Mouse (Mus musculus) layer of hippocampus, adult 2 months (tissue): ENCODE results near the gene Ube4b. TPM values are rescaled to one million over a fixed set of nuclear protein-coding genes. Genes with fewer than 3 reads are reported as not detected.

ENCODE experiments used
- DNase-seq, 2 experiments: peaks; one replicate each; pipeline ENCODE4 v3.0.0; 2022; ENCODE audit warnings: low spot score in 2 of 2
- H3K27ac ChIP-seq: fragments of 200-600 bp; 2 replicates; pipeline ENCODE4 v1.8.1; 2022
- H3K4me3 ChIP-seq: fragments of 200-600 bp; 2 replicates; pipeline ENCODE4 v1.8.1; 2022; ENCODE audit warnings: mild to moderate bottlenecking
- CTCF ChIP-seq: fragments of 200-600 bp; conservative IDR thresholded peaks from 2 replicates; pipeline ENCODE4 v1.8.1; 2022; ENCODE audit warnings: antibody characterized with exemption, mild to moderate bottlenecking, moderate library complexity
- total RNA-seq, 2 experiments: library from RNA; stranded (reverse); gene quantifications; 2 replicates each; pipeline ENCODE4 v1.2.3; 2021

The Ube4b gene
- total RNA-seq, 2 experiments from 2014 or later: 105 to 107 TPM

DNA sequence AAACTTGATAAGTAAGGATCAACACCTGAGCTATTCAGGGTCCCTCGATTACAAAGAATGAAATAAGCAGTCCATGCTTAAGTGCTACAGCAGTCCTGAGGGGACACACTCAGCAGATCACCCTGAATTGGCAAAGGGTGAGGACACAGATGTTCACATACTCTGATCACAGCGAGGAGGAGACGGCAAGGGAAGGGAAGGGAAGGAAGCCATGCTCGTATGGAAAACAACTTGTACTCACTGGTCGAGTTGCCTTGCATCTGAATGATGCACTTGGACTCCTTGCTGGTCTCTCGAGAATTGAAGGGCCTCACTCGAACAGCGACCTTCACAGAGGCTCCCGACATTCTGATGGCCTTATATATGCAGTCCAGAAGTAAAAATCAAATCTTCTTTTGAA lies 135.5 kb downstream of the Ube4b start:
- no peak for DNase-seq
- peak overlapping the region; percentile 28; the same call in 1 of the 2 replicates for H3K27ac ChIP-seq
- H3K4me3 ChIP-seq: no peak overlapping the region
- TF ChIP-seq CTCF: no peak

DNA sequence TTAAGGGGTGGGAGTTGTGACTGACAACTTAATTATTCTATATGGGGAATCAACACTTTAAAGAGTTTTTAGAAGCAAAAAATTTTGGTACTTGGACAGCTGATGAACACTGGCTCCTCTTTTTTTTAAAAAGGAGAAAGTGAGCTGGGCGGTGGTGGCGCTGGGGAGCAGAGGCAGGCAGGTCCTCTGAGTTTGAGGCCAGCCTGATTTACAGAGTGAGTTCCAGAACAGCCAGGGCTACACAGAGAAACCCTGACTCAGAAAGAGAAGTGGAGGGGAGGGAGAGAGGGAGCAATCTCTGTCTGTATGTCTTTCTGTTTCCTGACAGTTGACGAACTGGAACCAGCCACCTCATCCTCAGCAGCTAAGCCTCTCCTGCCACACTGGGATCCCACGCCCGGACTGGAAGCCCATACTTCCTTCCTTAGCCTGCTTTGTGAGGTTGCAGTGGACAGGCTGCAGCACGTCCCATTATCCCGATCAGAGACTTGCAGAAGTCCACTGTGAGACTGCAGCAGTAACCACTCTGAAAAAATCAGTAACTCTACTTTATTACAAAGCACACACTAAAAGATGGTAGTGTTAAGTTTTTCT lies 136.3 kb downstream of the Ube4b start:
- DNase-seq: no peak
- no peak overlapping the region for H3K4me3 ChIP-seq
- no peak for TF ChIP-seq CTCF
- no peak overlapping the region for H3K27ac ChIP-seq

DNA sequence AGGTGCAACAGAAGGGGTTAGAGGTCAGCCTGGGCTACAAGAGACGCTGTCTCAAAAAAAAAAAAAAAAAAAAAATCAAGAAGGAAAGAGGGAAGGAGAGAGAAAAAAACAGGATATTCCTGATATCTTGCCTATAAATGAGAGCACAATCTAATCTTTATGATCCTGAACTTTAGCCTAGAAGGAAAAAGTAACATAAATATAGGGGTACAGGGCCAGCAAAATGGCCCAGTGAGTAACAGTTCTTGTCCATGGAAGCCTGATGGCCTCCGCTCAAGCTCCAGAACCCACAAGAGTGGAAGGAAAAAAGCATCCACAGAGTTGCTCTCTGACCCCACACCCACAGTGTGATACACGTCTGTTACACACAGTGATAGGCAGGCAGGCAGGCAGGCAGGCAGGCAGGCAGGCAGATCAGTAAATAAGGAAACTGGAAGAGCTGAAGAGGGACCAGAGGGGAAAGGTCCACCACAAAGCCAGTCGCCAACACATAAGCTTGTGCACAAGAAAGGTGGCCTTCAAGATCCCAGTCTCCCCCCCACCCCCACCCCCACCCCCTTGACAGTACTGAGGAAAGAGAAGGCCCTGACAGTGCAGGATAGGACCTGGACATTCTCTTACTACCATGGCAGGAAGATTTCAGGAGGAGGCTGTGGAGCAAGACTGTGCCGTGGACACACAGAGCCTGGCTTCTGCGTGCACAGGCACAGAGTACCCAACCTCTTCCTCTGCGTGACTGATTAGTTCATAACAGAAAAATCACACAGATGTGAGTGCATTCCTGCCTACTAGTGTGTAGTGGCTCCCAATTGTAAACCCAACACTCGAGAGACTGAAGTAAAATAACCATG lies 140.0 kb downstream of the Ube4b start:
- no peak for TF ChIP-seq CTCF
- Histone ChIP-seq H3K27ac (peak overlapping the region; percentile 70; the same call in 1 of the 2 replicates), H3K4me3 (no peak overlapping the region)
- no peak for DNase-seq

DNA sequence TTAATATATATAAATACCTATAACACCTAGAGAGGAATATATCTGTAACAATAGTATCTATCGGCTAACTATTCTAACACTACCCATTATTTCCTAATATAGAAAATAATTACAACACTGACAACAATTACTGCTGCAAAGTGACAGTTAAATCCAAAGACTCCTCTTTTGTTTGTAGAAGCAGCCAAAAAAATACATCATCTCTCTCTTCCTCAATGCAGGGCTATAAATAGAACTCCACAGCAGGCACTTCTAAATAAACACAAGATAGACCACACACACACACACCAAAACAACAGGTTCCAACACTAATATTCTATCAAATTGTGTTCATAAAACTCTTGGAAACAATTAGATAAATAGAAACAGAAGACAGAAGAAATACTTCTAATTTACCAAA lies 140.9 kb downstream of the Ube4b start:
- TF ChIP-seq CTCF: no peak
- H3K4me3 ChIP-seq: no peak overlapping the region; the same call in 1 of the 2 replicates
- no peak for DNase-seq
- peak overlapping the region; percentile 70 for H3K27ac ChIP-seq

DNA sequence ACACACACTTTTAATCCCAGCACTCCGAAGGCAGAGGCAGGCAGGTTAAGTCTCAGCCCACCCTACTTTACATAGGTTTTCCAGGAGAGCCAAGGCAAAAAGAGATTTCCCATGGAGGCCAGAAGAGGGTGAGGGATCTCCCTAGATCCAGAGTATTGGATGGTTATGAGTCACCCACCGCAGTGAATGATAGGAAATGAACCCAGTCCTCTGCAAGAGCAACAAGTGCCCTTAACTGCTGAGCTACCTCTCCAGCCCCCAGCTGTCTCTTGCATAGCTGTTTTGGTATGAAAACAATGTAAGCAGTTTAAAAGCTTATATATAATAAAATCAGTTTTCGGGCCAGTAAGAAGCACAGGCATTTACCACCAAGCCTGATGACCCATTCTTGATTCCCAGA lies 143.5 kb downstream of the Ube4b start:
- TF ChIP-seq CTCF: no peak
- H3K4me3 ChIP-seq: no peak overlapping the region
- no peak for DNase-seq
- peak overlapping the region; percentile 54; the same call in 1 of the 2 replicates for H3K27ac ChIP-seq

DNA sequence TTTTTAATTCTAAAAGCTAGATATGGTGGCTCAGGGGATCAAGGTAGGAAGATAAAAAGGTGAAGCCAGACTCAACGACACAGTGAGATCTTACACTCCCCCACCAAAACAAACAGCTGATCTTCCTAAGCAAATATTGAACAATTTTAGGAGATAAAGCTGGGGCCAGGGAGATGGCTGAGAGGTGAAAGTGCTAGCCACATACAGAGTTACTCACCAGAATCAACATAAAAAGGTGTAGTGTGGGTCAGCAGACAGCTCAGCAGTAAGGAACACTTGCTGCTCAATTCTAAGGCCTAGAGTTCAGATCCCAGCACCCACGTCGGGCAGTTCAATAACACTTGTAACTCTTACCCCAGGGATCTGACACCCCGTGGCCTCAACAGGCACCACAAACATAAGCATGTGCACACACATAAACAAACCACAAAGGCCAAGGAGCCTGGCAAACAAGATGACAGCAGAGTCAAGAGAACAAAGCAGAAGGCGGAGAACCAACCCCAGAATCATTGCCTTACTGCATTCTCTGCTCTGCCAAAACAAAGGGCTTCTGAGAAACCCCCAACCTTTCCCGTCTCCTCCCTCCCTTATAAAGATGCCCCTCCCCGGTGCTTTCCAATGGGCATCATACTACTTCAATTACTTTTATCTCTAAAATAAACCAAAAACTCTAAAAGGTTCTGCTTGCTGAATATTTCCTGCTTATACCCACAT lies 144.4 kb downstream of the Ube4b start:
- no peak for DNase-seq
- no peak for TF ChIP-seq CTCF
- Histone ChIP-seq H3K27ac (peak overlapping the region; percentile 54; the same call in 1 of the 2 replicates), H3K4me3 (no peak overlapping the region)

Other genes with a start within 250 kb of the Ube4b start
- 100 to 1,000 TPM; 403 to 414 TPM for gene Kif1b, start 119.1 kb downstream of the Ube4b start, total RNA-seq
- gene Rbp7, start 28.2 kb upstream of the Ube4b start, total RNA-seq: not detected
- not detected for gene Tmem274, start 50.6 kb upstream of the Ube4b start, total RNA-seq
- gene Nmnat1, start 58.5 kb upstream of the Ube4b start, total RNA-seq: 1 to 10 TPM; 8.9 to 9.0 TPM
- gene Lzic, start 58.5 kb upstream of the Ube4b start, total RNA-seq: 10 to 100 TPM; 15.3 to 16.9 TPM
- 10 to 100 TPM; 32.2 to 34.4 TPM for gene Ctnnbip1, start 91.5 kb upstream of the Ube4b start, total RNA-seq
- 100 to 1,000 TPM; 748 to 817 TPM for gene Clstn1, start 159.7 kb upstream of the Ube4b start, total RNA-seq